Mouse (Mus musculus) limb, embryonic 14.5 days (tissue): ENCODE results near the gene Fancd2. TPM values are rescaled to one million over a fixed set of nuclear protein-coding genes. Genes with fewer than 3 reads are reported as not detected.

Source experiments
- ATAC-seq: fragments of 200-750 bp; cut with Nextera tagmentation; 2 replicates; pipeline ENCODE4 v1.8.0; 2017; ENCODE audit warnings: low read depth, moderate number of reproducible peaks, moderate TSS enrichment; ENCODE audit not compliant: low FRiP score
- DNase-seq: peaks from one replicate; pipeline ENCODE4 v3.0.0-alpha.2; 2015; ENCODE audit warnings: low spot score
- H3K27ac ChIP-seq: fragments of 300-500 bp; sonication (generic); replicated peaks from 2 replicates; pipeline ENCODE4 v1.5.1; 2014; ENCODE audit warnings: low read depth, mild to moderate bottlenecking, low read length, moderate library complexity, mixed read lengths
- H3K27me3 ChIP-seq: fragments of 300-500 bp; sonication (generic); 2 replicates; pipeline ENCODE4 v1.6.1; 2014; ENCODE audit warnings: low read length, mixed read lengths; ENCODE audit not compliant: control insufficient read depth, insufficient read depth
- H3K36me3 ChIP-seq: fragments of 300-500 bp; sonication (generic); 2 replicates; pipeline ENCODE4 v1.6.1; 2014; ENCODE audit warnings: mild to moderate bottlenecking, low read length, moderate library complexity, mixed read lengths; ENCODE audit not compliant: control insufficient read depth, insufficient read depth
- H3K4me1 ChIP-seq: fragments of 300-500 bp; sonication (generic); 2 replicates; pipeline ENCODE4 v1.6.1; 2014; ENCODE audit warnings: antibody characterized with exemption, low read length, mixed read lengths; ENCODE audit not compliant: control insufficient read depth, insufficient read depth
- H3K4me2 ChIP-seq: fragments of 300-500 bp; sonication (generic); replicated peaks from 2 replicates; pipeline ENCODE4 v1.6.1; 2014; ENCODE audit warnings: low read depth, mild to moderate bottlenecking, low read length, moderate library complexity; ENCODE audit not compliant: severe bottlenecking
- H3K4me3 ChIP-seq: fragments of 300-500 bp; sonication (generic); replicated peaks from 2 replicates; pipeline ENCODE4 v1.5.1; 2014; ENCODE audit warnings: low read length
- H3K9ac ChIP-seq: fragments of 300-500 bp; sonication (generic); 2 replicates; pipeline ENCODE4 v1.6.1; 2014; ENCODE audit warnings: mild to moderate bottlenecking, low read depth, low read length, moderate library complexity; ENCODE audit not compliant: severe bottlenecking
- H3K9me3 ChIP-seq: fragments of 300-500 bp; sonication (generic); 2 replicates; pipeline ENCODE4 v1.6.1; 2016; ENCODE audit warnings: low read length; ENCODE audit not compliant: control insufficient read depth
- POLR2A ChIP-seq: fragments of 200-500 bp; IDR thresholded peaks from 2 replicates; pipeline ENCODE4 v1.8.0; 2012; ENCODE audit warnings: inconsistent platforms, mild to moderate bottlenecking, moderate library complexity, borderline replicate concordance; ENCODE audit not compliant: insufficient read depth, insufficient read length; ENCODE audit errors: extremely low read depth
- WGBS: fragments of 180-500 bp; shearing (Covaris S2); extraction: QIAGEN DNeasy Blood & Tissue Kit; methylation state at CpG from one replicate; pipeline ENCODE4 v1.1.7; 2014; 5-methylcytosine and 5-hydroxymethylcytosine counted together
- polyA plus RNA-seq, 2 experiments: library from polyadenylated mRNA; depleted of rRNA in 1 of 2; stranded (reverse) in 1 of 2; unstranded in 1 of 2; fragments of >200 nt; fragmentation: Nextera tagmentation in 1 of 2; extraction: Ambion mirVana in 1 of 2; gene quantifications; 2 replicates each; pipeline versions ENCODE4 v1.2.1 to v1.2.3; 2012 to 2014

Fancd2 gene
- polyA plus RNA-seq, 2 experiments = 7.5 to 12.8 TPM

GRCm38 (mm10) chr6:113522310-113522709 lies 9.2 kb upstream of the Fancd2 start:
- Histone ChIP-seq H3K36me3 (peaks cover 71% of the 10 kb centered on the region), H3K9me3 (no peaks in the 10 kb centered on the region), H3K9ac (no peak overlapping the region), H3K4me2 (no peak overlapping the region), H3K4me1 (no peaks in the 10 kb centered on the region), H3K4me3 (no peak overlapping the region), H3K27me3 (no peaks in the 10 kb centered on the region), H3K27ac (no peak overlapping the region)
- WGBS = 87% methylated on average over 1 of the region's 1 CpGs
- ATAC-seq = no peak
- TF ChIP-seq POLR2A = no peak
- DNase-seq = no peak

GRCm38 (mm10) chr6:113523420-113523819 lies 8.1 kb upstream of the Fancd2 start:
- no peak for DNase-seq
- Histone ChIP-seq H3K9ac (no peak overlapping the region), H3K4me2 (no peak overlapping the region), H3K27ac (no peak overlapping the region), H3K4me1 (no peaks in the 10 kb centered on the region), H3K9me3 (no peaks in the 10 kb centered on the region), H3K4me3 (no peak overlapping the region), H3K27me3 (no peaks in the 10 kb centered on the region), H3K36me3 (peaks cover 64% of the 10 kb centered on the region)
- TF ChIP-seq POLR2A = no peak
- ATAC-seq = no peak
- WGBS = 93% methylated on average over 8 of the region's 8 CpGs

DNA sequence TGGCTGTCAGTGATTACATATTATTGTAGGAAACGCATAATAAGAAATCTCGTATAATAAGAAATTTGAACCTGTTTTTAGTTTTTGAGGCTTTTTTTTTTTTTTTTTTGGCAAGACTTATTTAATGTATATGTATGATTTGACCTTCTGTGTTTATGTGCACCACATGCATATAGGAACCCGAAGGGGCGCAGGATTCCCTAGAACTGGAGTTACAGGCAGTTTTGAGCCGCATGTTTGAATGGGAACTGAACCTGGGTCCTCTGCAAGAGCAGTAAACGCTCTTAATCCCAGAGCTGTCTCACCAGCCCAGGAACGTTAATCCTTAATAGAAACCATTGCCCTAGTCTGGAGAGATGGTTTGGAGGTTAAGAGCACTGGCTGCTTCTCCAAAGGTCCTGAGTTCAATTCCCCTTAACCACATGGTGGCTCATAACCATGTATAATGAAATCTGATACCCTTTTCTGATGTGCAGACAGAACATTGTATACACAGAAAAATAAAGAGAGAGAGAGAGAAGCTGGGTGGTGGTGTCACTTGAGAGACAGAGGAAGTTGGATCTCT lies 440 bp downstream of the Fancd2 start:
- peak overlapping the region; percentile 68 for H3K4me3 ChIP-seq
- WGBS = 8% methylated on average over 7 of the region's 7 CpGs
- H3K4me1 ChIP-seq = peaks cover 7% of the 10 kb centered on the region; the same call in 1 of the 2 replicates
- peaks cover 5% of the 10 kb centered on the region; the same call in 1 of the 2 replicates for H3K36me3 ChIP-seq
- H3K9me3 ChIP-seq = no peaks in the 10 kb centered on the region
- DNase-seq = no peak
- no peak overlapping the region for H3K27ac ChIP-seq
- H3K9ac ChIP-seq = peak overlapping the region; percentile 73
- peak overlapping the region; percentile 51 for H3K4me2 ChIP-seq
- no peak for TF ChIP-seq POLR2A
- H3K27me3 ChIP-seq = no peaks in the 10 kb centered on the region
- ATAC-seq = no peak

DNA sequence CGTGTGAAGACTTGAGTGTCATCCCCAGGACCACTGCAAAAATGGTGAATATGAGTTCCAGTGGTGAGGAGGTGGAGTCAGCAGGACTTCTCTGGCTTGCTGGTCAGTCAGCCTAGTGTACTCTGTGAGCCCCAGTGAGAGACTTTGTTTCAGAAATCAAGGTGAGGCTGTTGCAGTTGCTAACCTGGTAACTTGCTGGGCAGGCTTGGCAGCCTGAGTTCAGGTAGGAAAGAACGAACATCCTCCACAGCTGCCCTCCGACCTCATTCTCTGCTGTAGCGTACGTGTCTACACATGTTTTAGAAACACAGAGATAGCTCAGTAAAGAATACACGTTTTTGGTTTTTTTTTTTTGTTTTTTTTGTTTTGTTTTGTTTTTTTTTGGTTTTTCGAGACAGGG lies 3.4 kb downstream of the Fancd2 start:
- Histone ChIP-seq H3K4me1 (peaks cover 7% of the 10 kb centered on the region; the same call in 1 of the 2 replicates), H3K36me3 (peaks cover 7% of the 10 kb centered on the region; the same call in 1 of the 2 replicates), H3K4me2 (no peak overlapping the region), H3K9me3 (no peaks in the 10 kb centered on the region), H3K27ac (no peak overlapping the region), H3K9ac (no peak overlapping the region), H3K27me3 (no peaks in the 10 kb centered on the region), H3K4me3 (no peak overlapping the region)
- no peak for TF ChIP-seq POLR2A
- no peak for DNase-seq
- 78% methylated on average over 7 of the region's 7 CpGs for WGBS
- no peak for ATAC-seq

GRCm38 (mm10) chr6:113541610-113542009 lies 10.1 kb downstream of the Fancd2 start:
- no peaks in the 10 kb centered on the region for H3K4me1 ChIP-seq
- no peaks in the 10 kb centered on the region for H3K27me3 ChIP-seq
- H3K4me2 ChIP-seq = no peak overlapping the region
- no peaks in the 10 kb centered on the region for H3K9me3 ChIP-seq
- H3K4me3 ChIP-seq = no peak overlapping the region
- H3K36me3 ChIP-seq = peaks cover 7% of the 10 kb centered on the region; the same call in 1 of the 2 replicates
- ATAC-seq (no peak), DNase-seq (no peak)
- no peak overlapping the region for H3K27ac ChIP-seq
- TF ChIP-seq POLR2A = no peak
- 87% methylated on average over 6 of the region's 6 CpGs for WGBS
- no peak overlapping the region for H3K9ac ChIP-seq

GRCm38 (mm10) chr6:113543906-113544481 lies 12.5 kb downstream of the Fancd2 start:
- 97% methylated on average over 8 of the region's 12 CpGs for WGBS
- H3K9ac ChIP-seq = no peak overlapping the region
- TF ChIP-seq POLR2A = no peak
- H3K4me2 ChIP-seq = no peak overlapping the region
- H3K4me1 ChIP-seq = no peaks in the 10 kb centered on the region
- ATAC-seq (no peak), DNase-seq (no peak)
- H3K27me3 ChIP-seq = no peaks in the 10 kb centered on the region
- no peaks in the 10 kb centered on the region for H3K9me3 ChIP-seq
- H3K36me3 ChIP-seq = no peaks in the 10 kb centered on the region
- H3K27ac ChIP-seq = no peak overlapping the region
- no peak overlapping the region for H3K4me3 ChIP-seq
